Mouse (Mus musculus) heart, adult 8-10 months (tissue): ENCODE measurements around the gene Abcg2. TPM values are rescaled to one million over a fixed set of nuclear protein-coding genes. Genes with fewer than 3 reads are reported as not detected.

Experiments used
- total RNA-seq, 4 experiments: library from RNA; stranded (reverse); gene quantifications; 2 replicates each; pipeline ENCODE4 v1.2.4; 2022

The Abcg2 gene
- total RNA-seq, 4 experiments from 2014 or later, result 25.2 to 38.5 (median 34.8) TPM

Other genes starting within 250 kb of the Abcg2 start
- not detected for gene Vmn1r30, start 141.1 kb upstream of the Abcg2 start, total RNA-seq
- gene Vmn1r31, start 109.2 kb upstream of the Abcg2 start, total RNA-seq, result not detected
- 10 to 100 TPM; 29.4 to 83.7 (median 46.4) TPM for gene Herc3, start 246.9 kb downstream of the Abcg2 start, total RNA-seq